Mouse (Mus musculus) mesoderm, embryonic 11.5 days (tissue): ENCODE results near the gene Hist1h3d.
A peak's percentile ranks its signal among the peaks of the same experiment; 100 is the strongest.
"Not testable (repeated sequence)": the region's sequence is repeated elsewhere in the genome, so short reads cannot be mapped to it uniquely, and the experiment has no call there.

Experiments used
- DNase-seq: peaks from one replicate; pipeline ENCODE4 v3.0.0-alpha.2; 2012; ENCODE audit warnings: low read depth, low spot score

The Hist1h3d gene

DNA sequence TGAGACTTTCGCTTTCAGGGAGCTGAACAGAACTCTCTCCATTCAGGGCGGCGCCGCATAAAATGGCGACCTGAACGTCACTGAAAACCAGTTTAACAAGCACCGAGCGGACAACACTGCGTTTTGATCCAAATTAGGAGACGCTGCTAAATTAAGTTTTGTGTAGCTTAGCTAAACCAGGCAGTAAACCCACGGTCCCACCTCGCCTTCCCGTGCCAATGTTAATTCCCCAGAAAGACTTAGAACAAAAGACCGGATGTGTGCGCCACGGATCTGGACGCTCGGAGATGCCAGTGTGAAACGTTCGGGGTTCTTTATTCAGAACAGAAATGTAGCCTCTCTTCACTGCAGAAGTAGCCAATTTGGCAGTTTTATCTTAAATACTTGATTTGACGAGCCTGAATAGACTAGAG is 9.5 kb downstream of the Hist1h3d start:
- DNase-seq: peak; percentile 73

DNA sequence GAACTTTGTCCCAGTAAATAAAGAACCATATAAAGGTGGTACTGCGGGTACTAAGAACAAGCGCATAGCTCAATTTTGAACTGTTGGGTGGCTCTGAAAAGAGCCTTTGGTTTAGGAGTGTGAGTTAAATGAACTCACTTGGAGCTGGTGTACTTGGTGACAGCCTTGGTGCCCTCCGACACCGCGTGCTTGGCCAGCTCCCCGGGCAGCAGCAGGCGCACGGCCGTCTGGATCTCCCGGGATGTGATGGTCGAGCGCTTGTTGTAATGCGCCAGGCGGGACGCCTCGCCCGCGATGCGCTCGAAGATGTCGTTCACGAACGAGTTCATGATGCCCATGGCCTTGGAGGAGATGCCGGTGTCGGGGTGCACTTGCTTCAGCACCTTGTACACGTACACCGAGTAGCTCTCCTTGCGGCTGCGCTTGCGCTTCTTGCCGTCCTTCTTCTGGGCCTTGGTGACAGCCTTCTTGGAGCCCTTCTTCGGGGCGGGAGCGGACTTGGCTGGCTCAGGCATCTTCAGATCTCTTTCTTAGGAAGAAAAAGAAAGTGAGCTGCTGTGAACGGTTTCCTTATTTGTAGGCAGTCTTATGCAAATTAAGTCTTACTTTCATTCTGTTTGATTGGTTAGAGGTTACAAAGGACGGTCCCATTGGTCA is 10.0 kb downstream of the Hist1h3d start:
- DNase-seq: peak; percentile 91

DNA sequence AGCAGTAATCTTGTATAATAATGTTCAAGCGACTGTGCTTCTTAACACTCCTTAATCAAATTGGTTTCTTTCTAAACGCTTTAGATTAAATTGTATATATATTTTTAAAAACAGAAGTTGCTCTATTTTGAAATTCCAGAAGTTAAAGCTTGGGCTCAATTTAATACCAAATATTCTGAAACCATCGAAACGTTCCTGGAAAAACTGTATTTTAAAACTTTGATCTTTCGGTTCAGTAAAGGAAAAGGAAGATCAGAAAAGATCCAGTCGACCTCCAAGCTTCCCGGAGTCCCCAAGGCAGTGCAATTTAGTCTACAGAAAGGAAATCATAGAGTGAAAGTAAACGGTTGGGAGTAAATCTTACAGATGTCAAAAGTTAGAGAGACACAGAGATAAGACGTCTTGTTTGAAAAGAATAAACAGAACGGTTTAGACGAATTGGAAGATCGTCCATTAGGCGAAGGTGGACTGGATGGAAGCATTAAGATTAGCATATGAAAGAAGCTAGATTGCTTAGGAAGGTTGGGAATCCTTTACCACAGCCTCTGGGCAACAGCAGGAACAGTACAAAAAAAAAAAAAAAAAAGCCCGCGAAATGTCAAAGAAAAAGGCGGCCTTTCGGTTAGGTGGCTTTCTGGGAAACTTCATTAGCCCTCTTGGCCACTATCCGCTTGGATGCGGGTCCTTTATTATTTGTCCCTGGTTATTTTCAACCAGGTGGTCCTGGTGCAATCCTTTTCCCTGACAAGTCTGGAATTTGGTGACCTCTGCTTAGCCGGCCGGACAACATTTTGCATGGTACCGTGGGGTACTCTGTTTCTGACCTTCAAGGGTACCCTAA is 10.8 kb downstream of the Hist1h3d start:
- no peak for DNase-seq

DNA sequence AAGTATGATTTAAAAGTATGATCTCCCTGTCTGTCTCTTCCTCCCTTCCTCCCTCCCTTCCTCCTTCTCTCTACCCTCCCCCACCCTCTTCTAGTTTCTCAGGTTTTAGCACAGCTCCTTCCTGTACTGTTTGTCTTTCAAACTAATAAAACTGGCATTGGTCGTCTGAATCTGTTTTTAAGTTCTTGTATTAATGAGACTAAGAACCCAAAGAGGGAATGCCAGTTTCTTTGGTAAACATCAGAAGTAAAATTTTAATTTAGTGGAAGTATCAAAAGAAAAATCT is 11.3 kb downstream of the Hist1h3d start:
- DNase-seq: no peak

DNA sequence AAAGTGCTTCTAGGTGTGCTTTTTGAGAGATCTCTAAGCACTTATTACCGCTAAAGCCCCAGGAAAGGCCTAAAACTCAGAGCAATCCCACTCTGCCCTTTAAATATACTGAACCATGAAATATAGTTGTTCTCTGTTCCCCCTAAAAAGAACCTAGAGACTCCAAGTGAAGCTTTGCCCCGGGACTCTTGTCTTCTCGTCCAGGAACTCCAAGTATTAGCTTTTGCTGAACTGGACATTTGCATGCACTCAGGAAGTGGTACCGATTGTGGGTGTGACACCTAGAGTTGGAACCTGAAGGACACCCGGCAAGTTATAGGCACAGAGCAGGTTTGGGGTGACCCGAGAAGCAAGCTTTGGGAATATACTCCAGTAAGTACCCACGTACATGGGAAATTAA is 15.6 kb downstream of the Hist1h3d start:
- DNase-seq: no peak

DNA sequence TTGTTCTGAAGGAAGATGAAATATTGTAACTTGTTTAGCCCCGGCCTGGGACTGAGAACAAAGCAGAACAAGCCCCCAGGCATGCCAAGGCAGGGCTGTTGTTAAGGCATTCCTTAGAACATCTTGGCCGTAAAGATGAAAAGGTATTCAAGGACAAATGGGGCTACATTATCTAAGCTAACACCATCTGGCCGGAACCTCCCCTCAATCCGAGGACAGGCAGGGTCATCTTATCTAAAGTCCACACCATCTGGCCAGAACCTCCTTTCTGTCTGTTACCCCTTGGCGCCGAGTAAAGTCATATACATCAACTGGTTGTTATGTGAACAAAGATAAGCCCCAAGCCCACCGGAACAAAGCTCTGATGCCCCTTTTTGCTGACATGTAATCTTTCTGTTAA is 16.3 kb downstream of the Hist1h3d start:
- not testable (repeated sequence) for DNase-seq

DNA sequence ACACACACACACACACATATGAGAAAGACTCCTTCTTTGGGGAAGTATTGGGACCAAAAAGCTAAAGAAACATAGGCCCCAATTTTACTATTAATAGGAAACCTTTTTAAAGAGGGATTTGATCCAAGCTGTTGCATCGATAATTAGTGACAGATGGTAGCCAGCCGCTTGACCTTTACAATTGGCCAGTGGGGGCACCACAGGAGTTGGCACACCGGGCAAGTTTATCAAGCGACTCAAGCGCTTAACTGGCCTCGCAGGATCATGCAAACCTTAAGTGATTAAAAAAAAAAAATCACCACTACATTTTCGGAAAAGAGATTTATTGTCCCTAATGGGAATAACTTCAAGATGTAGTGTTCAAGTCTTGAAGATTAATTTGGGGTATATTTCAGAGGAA is 17.1 kb downstream of the Hist1h3d start:
- DNase-seq: no peak

DNA sequence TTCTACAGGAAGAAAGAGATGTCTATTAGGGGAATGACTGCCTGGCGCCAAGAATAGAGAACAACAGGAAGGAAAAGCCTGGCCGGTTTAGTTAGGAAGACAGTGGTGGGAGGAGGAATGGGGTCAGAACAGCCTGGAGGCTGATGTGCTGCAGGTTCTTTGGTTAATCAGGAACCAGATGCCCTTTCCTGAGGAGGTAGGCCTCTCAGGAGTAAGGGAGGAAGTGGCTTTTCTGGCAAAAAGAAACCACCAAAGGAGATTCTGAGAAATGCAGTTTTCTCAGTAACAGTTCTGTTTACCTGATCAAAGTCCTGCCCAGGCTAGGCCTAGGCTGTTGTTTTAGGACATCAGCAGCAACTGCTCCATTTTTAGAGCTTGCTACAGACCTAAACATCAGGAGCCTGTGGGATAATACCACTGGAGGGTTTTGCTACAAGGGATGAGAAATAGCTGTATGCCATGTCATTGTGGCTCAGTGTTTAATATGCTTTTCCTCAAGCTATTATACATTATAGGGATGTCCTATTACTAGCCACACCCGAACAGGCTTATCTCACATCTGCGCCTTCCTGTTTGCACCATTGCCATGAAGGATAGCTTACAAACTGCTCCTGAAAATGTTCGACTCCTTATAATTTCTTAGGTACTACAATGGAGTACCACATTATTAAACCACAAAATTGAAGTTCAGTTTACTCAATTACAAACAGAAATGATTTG is 17.6 kb downstream of the Hist1h3d start:
- DNase-seq: no peak

DNA sequence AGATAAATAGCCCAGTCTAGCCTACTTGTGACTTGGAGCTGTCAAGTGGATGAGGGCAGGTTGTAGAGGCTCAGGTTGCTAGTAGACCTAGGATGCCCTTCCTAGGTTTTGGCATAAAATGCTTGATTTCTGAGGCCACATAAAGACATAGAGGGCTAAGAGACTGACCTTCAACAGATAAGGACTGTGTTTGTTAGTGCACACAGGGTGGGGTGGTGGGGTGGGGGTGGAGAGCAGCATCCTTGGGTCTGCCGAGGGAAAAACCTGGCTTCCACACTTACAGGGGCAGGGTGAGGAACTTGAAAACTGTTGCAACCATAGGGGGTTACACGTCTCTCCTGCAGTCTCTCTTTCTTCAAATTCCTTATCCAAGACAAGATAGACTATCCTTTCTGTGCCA is 19.6 kb downstream of the Hist1h3d start:
- DNase-seq: no peak

DNA sequence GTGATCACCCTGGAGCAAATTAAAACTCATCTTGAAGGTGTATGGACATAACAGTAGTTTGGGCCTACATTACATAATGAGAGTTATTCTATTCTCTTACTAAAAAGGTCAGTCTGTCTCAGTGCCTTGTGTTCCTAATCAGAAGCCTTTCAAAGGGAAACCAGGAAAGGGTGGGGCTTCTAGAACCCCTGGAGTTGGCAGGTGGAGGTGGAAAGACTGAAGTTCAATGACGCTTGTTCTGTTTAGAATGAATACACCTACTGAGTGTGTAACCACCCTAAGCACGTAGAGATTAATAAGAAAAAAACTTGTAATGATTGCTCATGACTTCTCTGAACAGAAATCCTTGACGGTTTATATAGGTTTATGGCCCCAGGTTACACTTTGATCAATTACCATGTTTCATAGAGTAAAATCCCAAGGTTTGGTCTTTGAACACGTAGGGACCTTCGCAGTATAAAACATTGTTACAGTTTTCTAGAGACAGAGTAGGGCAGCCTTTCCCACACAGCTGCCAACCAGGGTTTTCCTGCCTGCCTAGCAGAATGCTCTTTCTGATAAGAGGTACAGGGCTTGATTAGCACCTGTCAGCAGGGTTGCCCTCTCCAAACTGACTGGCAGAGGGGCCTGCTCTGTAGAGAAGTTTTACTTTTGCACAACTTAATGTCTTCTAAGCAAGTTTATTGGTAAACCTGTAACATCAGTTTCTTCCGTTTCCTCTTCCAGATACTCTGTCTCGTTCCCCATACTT is 20.2 kb downstream of the Hist1h3d start:
- DNase-seq: no peak

DNA sequence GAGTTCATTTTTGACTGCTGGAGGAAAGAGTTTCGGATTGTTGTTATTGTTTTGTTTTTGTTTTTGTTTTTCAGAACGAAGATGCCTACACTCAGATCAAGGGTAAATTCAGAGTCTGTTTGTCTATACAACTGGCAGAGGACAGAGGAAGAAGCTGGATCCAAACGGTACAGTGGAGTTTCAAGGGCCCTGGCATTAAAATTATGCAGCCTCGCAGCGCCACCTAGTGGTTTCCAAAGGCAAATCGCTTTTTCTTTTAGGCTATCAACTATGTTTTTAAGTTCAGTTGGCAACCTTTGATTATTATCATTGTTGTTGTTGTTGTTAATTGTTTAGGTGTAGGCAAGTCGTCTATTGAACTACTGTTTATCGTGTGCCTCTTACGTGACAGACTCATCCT is 22.4 kb downstream of the Hist1h3d start:
- DNase-seq: peak; percentile 76

DNA sequence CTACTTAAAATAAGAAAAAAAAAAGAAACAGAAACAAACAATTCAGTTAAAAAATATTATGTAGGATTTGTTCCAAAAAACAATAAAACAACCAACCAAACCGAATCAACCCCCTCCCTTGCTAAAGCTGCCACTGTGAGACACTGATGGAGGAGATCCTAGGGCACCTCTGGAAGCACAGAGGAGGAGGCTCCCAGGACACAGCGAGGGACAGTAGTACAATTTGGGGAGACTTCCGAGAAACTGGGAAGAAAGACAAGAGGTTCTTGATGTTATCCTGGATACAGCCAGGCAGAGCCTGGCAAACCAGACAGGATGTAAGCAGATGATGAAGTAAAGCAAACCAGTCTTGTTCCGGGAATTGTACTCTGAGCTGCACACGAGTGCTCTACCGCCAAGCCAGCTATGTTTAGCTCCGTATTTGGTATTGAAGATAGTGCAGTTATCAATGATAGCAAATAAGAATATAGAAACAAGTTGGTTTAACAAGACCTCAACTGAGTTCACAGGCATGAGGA is 27.7 kb downstream of the Hist1h3d start:
- no peak for DNase-seq

DNA sequence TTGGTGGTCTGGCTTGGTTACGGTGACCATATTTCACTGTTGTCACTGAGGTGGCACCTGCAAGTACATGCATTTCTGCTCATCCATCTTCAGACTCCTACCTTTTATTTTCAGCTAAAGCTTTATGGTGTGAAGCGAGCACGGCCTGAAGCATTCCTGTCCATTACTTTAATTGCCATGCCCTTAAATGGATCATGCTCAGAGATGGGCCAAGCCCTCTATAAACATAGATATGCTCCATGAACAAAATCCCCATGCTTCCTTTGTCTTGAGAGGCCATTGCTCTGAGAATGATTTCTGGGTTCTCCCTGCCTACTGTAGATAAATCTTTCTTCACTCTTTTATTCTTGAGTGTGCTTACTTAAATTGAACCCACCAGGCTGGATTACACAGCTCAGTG is 28.9 kb downstream of the Hist1h3d start:
- DNase-seq: no peak

DNA sequence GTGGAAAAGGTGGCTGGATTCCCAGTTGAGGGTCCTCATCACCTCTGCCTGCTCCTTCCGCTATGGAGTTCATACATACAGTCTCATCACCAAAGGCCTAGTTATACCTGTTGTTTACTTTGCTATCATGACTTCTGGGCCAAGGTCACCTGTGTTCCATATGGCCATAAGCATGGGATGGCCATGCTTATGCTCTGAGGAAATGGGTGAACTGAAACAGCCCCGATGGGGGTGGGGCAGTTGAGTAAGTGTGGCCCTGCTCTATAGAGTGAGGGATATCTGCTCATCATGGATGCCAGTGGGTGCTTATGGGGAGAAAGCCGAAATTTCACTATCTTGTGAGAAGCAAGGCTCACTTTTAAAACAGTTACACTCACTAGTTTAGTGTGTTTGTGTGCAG is 29.5 kb downstream of the Hist1h3d start:
- DNase-seq: no peak

DNA sequence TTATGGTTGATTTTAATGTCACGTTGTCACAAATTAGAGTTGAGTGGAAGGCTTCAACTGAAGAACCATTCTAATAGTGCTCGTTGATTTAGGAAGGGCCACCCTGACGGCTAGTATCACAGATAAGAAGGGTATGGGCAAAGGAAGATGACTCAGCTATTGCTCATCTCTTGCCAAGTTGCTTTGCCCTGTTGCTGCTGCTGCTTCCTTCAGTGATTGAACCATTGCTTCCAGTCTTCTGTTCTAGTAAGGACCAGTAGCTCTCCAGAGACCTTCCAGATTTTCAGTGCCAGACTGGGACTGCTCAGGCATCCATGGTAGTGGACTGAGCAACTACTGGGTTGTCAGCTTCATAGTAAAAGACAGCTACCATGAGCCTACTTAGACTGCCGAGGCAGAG is 33.6 kb downstream of the Hist1h3d start:
- no peak for DNase-seq

DNA sequence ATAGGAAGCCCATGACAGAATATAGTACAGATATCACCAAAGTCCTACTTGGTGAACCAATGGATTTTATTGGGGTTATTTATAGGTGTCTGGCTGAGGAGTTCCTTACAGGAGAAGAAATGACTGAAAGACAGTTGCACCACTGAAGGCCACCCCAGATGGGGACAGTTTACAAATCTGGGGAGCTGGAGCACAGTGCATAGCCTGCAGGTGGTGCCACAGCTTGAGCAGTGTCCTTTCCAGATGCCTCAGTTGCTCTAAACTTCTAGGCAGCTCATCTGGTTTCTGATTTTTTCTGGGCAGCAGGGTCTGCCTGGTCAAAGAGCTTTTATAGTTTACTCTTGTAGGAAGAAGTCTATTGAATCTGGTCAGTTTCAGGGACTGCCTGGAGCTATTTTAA is 34.3 kb downstream of the Hist1h3d start:
- DNase-seq: no peak

DNA sequence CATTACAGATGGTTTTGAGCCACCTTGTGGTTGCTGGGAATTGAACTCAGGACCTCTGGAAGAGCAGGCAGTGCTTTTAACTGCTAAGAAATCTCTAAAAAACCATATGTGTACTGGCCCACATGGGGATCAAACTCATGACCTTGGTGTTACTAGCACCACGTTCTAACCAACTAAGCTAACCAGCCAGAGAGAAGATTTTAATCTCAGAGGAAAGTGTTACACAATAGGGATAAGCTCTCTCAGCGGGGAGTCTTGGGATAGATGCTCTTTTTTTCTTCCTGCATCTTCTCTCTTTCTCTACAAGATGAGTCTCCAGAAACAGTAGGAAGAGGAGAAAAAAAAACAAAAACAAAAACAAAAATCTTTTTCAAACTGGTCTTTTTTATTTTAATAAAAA is 34.8 kb downstream of the Hist1h3d start:
- no peak for DNase-seq

DNA sequence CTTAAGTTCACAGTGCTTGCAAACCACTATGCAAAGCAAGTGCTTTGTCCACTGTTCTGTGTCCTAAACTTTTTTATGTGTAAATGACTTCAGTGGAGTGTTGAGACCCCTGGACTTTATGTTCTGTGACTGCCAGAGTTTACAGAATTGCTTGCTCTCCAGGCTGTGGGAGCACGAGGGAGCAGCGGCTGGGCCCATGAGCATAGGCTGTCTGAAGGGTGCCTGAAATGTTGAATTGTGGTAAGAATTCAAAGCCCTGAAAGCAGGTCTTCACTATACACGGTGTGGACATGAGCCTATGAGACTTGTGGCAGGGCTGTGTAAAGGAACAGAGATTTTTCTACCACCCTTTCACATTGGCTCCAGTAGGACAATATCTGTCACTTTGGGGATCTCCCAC is 36.1 kb downstream of the Hist1h3d start:
- DNase-seq: no peak

DNA sequence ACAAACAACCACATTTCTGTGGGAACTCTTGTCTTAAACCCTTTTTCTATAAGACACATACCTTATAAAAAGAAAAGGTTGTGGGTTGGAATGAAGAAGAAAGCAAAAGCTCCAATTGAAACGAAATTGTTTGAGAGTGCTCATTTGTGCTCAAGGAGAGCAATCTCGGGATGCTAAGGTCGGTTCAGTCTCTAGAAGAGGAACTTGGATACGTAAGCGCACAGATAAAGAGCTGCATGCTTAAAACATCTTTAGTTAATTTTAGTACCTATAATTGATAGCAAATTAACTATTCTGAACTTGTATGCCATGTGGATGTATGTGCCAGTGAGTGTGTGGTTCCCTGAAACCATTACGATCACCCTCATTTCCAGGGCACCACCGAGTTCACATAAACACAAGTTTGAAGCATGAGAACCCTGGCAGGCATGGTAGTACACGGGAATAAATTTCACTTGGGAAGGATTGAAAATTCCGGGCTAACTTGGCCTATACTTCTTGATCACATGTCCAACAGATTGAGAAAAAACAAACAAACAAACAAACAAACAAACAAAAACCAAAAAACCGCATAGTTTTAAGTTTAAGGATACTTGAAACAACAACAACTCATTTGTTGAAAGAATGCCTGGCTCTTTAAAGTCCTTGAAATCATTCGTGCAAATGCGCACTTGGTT is 44.6 kb downstream of the Hist1h3d start:
- DNase-seq: no peak

DNA sequence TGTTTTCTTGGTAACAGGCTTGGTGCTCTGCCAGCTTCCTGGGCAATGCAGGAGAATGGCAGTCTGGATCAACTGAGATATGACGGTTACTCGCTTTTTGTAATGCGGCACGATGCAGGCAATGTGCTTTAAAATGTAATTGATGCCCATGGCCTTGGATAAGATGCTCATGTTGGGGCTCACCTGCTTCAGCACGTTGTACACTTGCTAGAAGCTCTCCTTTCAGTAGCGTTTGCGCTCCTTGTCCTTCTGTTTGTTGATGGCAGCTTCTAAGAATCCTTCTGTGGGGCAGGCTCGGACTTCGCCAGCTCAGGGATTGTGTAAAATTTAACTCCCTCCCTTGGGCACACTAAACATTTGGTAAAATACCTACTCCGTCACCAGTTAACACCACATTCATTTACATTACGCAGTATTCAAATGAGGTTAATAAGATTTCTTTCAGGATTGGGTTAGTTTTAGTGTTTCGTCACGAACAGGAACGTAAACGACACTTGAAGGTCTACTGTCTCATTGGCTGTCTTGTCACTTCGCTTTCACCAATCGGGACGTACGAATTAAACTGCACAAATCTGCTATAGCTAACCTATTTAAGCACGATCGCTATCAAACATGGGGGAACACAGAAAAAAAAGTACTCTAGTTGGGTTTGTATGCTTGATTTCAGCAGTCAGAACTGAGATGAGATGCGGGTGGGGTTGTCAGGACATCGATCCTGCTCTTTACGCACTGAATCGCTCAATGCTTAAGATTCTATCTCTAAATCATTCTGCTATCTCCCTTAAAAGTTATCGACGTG is 45.4 kb downstream of the Hist1h3d start, which contains the start of gene Hist1h2be:
Hist1h2be (minus strand) TSS at position 392 of the 799 bp plus-strand sequence.
- peak; percentile 90 for DNase-seq
